Mouse (Mus musculus): ENCODE data around the gene Ube2o. TPM values are rescaled to one million over a fixed set of nuclear protein-coding genes. Genes with fewer than 3 reads are reported as not detected.

Gene Ube2o
- total and polyA plus RNA-seq, 2 experiments: 2.0 to 7.3 TPM

DNA sequence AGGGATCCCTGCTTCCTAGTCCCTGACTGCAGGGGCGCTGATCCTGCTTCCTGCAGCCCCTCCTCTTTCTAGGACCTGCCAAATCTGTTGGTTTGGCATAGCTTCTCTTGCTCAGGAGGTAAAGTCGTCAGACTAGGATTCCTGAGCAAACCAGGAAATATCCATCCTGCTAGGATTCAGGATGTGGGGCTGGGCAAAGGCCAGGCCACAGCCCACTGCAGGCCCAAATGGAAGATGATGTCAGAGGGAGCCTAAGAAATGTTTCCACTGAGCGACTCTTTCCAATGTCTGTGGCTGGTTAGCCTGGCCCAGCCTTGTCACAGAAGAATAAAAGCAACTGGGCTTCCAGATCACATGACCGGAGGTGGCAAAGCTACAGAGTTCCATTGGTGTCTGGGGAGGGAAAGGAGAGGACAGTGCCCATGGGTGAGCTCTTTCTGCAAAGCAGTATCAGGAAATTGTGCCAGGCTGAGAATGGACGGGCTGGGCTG is 57.5 kb downstream of the Ube2o start:
- TF ChIP-seq POLR2A (IDR thresholded peaks at IDR 0.05; ENCODE audit: extremely low read depth, insufficient read depth, low read length): no peak
- TF ChIP-seq CTCF (IDR thresholded peaks at IDR 0.05; ENCODE audit: low read depth, low read length): no peak
- no peak overlapping the region for H3K9ac ChIP-seq (ENCODE audit: low read depth, low read length)
- 49% methylated on average over 5 of the region's 5 CpGs for WGBS
- H3K79me2 ChIP-seq (ENCODE audit: control insufficient read depth, insufficient read depth, low read length): no peaks in the 10 kb centered on the region
- no peaks in the 10 kb centered on the region for H3K4me1 ChIP-seq (ENCODE audit: control insufficient read depth, insufficient read depth, low read length)
- H3K27ac ChIP-seq (replicated peaks; ENCODE audit: insufficient read depth, low read depth, low read length): no peak overlapping the region
- H3K36me3 ChIP-seq (ENCODE audit: control insufficient read depth, insufficient read depth, low read length): no peaks in the 10 kb centered on the region
- H3K4me3 ChIP-seq (ENCODE audit: insufficient read depth, low read depth, low read length): no peak overlapping the region
- no peaks in the 10 kb centered on the region for H3K27me3 ChIP-seq (ENCODE audit: control insufficient read depth, insufficient read depth, low read length)
- DNase-seq (ENCODE audit: extremely low read depth, low read depth, low spot score): no peak

DNA sequence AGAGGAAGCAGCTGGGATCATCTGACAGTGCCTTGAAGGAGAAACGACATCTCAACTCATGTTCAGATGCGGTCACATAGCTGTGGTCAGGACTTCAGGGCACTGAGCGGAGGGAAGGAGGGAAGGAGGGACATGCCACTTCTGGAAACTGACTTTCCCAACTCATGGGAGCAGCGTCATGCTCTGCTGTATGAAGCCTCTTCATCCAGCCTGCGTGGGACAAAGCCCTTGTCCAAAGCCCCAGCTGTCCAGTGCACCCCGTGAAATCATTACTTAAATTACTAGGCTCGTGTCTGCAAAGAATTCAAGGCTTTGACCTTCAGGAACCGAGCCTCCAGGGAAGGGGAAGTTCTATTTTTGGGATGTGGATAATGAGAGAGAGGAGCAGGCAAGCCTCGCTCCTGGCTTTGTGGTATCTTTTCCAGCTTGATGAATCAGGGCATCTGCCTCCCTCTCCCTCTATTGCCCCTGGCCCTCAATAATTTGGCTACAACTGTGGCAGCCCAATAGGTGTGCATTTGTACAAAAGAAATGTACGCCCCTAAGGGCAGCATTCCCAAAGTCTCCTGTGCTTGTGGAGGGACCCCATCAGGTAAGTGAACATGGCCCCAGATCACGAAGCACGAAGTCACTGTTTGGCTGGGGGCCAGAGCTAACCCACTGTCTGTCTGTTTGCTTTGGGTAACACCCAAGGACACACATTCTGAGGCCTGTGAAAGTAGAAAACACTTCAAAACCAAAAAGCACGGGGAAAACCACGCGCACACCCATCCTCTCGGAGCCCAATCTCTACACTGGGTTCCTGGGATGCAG is 58.2 kb downstream of the Ube2o start:
- no peaks in the 10 kb centered on the region for H3K4me1 ChIP-seq (ENCODE audit: control insufficient read depth, insufficient read depth, low read length)
- no peaks in the 10 kb centered on the region for H3K27me3 ChIP-seq (ENCODE audit: control insufficient read depth, insufficient read depth, low read length)
- 46% methylated on average over 16 of the region's 16 CpGs for WGBS
- H3K36me3 ChIP-seq (ENCODE audit: control insufficient read depth, insufficient read depth, low read length): no peaks in the 10 kb centered on the region
- H3K79me2 ChIP-seq (ENCODE audit: control insufficient read depth, insufficient read depth, low read length): no peaks in the 10 kb centered on the region
- no peak for DNase-seq (ENCODE audit: extremely low read depth, low read depth, low spot score)
- H3K4me3 ChIP-seq (ENCODE audit: insufficient read depth, low read depth, low read length): no peak overlapping the region
- TF ChIP-seq POLR2A (IDR thresholded peaks at IDR 0.05; ENCODE audit: extremely low read depth, insufficient read depth, low read length) (no peak), CTCF (IDR thresholded peaks at IDR 0.05; ENCODE audit: low read depth, low read length) (no peak)
- no peak overlapping the region for H3K27ac ChIP-seq (replicated peaks; ENCODE audit: insufficient read depth, low read depth, low read length)
- no peak overlapping the region for H3K9ac ChIP-seq (ENCODE audit: low read depth, low read length)

DNA sequence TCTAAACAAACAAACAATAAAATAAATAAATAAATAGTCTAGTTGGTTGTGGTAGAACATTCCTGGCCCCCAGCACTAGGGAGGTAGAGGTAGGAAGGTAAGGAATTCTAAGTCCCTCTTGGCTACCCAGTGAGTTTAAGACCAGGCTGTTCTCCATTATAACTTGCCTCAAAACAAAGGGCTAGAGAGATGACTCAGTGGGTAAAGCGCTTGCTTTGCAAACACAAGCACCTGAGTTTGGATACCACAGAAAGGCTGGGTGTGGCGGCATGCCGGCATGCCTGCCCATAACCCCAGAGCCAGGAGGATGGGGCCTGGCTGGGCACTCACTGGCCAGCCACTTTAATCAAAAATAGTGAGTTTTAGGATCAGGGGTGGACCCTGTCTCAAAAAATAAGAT is 59.2 kb downstream of the Ube2o start:
- no peaks in the 10 kb centered on the region for H3K4me1 ChIP-seq (ENCODE audit: control insufficient read depth, insufficient read depth, low read length)
- H3K27me3 ChIP-seq (ENCODE audit: control insufficient read depth, insufficient read depth, low read length): no peaks in the 10 kb centered on the region
- TF ChIP-seq CTCF (IDR thresholded peaks at IDR 0.05; ENCODE audit: low read depth, low read length): no peak
- no peak for TF ChIP-seq POLR2A (IDR thresholded peaks at IDR 0.05; ENCODE audit: extremely low read depth, insufficient read depth, low read length)
- no peaks in the 10 kb centered on the region for H3K36me3 ChIP-seq (ENCODE audit: control insufficient read depth, insufficient read depth, low read length)
- H3K9ac ChIP-seq (ENCODE audit: low read depth, low read length): no peak overlapping the region
- no peak for DNase-seq (ENCODE audit: extremely low read depth, low read depth, low spot score)
- H3K79me2 ChIP-seq (ENCODE audit: control insufficient read depth, insufficient read depth, low read length): no peaks in the 10 kb centered on the region
- 86% methylated on average over 3 of the region's 3 CpGs for WGBS
- H3K4me3 ChIP-seq (ENCODE audit: insufficient read depth, low read depth, low read length): no peak overlapping the region
- H3K27ac ChIP-seq (replicated peaks; ENCODE audit: insufficient read depth, low read depth, low read length): no peak overlapping the region

DNA sequence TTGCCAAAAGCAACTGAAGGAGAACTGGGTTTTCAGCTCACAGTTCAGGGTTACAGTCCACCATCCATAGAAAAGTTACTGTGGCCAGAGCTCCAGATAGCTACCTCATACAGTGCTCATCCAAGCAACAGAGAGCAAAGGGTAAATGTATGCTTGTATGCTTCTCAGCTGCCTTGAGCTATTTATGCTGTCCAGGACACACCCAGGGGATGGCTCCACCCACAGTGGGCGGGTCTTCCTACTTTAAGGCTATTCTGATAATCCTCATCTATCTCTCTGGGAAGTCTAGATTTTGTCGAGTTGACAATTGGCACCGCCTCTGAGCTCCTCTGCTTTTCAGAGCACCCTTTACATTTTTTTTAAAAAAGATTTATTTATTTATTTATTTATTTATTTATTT is 60.1 kb downstream of the Ube2o start:
- DNase-seq (ENCODE audit: extremely low read depth, low read depth, low spot score): no peak
- 66% methylated on average over 3 of the region's 3 CpGs for WGBS
- no peak for TF ChIP-seq POLR2A (IDR thresholded peaks at IDR 0.05; ENCODE audit: extremely low read depth, insufficient read depth, low read length)
- TF ChIP-seq CTCF (IDR thresholded peaks at IDR 0.05; ENCODE audit: low read depth, low read length): no peak
- Histone ChIP-seq H3K4me1 (ENCODE audit: control insufficient read depth, insufficient read depth, low read length) (no peaks in the 10 kb centered on the region), H3K27ac (replicated peaks; ENCODE audit: insufficient read depth, low read depth, low read length) (no peak overlapping the region), H3K9ac (ENCODE audit: low read depth, low read length) (no peak overlapping the region), H3K27me3 (ENCODE audit: control insufficient read depth, insufficient read depth, low read length) (no peaks in the 10 kb centered on the region), H3K79me2 (ENCODE audit: control insufficient read depth, insufficient read depth, low read length) (no peaks in the 10 kb centered on the region), H3K36me3 (ENCODE audit: control insufficient read depth, insufficient read depth, low read length) (no peaks in the 10 kb centered on the region), H3K4me3 (ENCODE audit: insufficient read depth, low read depth, low read length) (no peak overlapping the region)

DNA sequence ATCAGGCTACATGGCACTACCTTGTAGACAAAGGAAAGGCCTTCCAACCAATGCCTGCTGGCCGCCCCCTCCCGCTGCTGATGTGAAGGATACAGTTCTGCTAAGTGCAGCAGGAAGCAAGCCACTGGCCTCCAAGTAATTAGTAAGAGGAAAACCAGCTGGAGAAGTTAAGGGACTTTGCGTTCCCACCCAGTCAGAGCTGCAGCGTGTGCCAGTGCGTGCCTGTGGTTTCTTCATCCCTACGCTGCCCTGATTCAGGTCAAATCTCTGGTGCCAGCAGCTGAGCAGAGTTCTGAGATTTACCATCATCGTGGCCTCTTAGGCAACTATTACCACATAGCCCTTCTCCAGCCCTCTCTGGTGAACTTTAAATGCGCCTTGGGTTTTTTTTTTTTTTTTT is 62.8 kb downstream of the Ube2o start:
- H3K36me3 ChIP-seq (ENCODE audit: control insufficient read depth, insufficient read depth, low read length): no peaks in the 10 kb centered on the region
- no peak for DNase-seq (ENCODE audit: extremely low read depth, low read depth, low spot score)
- H3K27me3 ChIP-seq (ENCODE audit: control insufficient read depth, insufficient read depth, low read length): no peaks in the 10 kb centered on the region
- no peak overlapping the region for H3K27ac ChIP-seq (replicated peaks; ENCODE audit: insufficient read depth, low read depth, low read length)
- 71% methylated on average over 8 of the region's 8 CpGs for WGBS
- TF ChIP-seq POLR2A (IDR thresholded peaks at IDR 0.05; ENCODE audit: extremely low read depth, insufficient read depth, low read length) (no peak), CTCF (IDR thresholded peaks at IDR 0.05; ENCODE audit: low read depth, low read length) (no peak)
- H3K4me1 ChIP-seq (ENCODE audit: control insufficient read depth, insufficient read depth, low read length): no peaks in the 10 kb centered on the region
- H3K4me3 ChIP-seq (ENCODE audit: insufficient read depth, low read depth, low read length): no peak overlapping the region
- no peak overlapping the region for H3K9ac ChIP-seq (ENCODE audit: low read depth, low read length)
- no peaks in the 10 kb centered on the region for H3K79me2 ChIP-seq (ENCODE audit: control insufficient read depth, insufficient read depth, low read length)

Data from liver, adult 2 months (tissue).